In genomic region chr13:63572111-63572452, GRCm38 (mm10) we compare ENCODE assay signal across 8 mouse cellular contexts. TPM values are rescaled to one million over a fixed set of nuclear protein-coding genes. Genes with fewer than 3 reads are reported as not detected.
DNase-seq lines count a peak whose midpoint lies in the region; ATAC-seq lines count a peak whose summit lies in the region.

No protein-coding gene starts in this region.

- H3K4me2 ChIP-seq in kidney, embryonic 14.5 days (replicated peaks; ENCODE audit: low read depth, low read length) = peak overlapping the region; percentile 100
- peak overlapping the region; percentile 91 for H3K4me2 ChIP-seq in hindbrain, embryonic 12.5 days (replicated peaks)
- H3K4me2 ChIP-seq in midbrain, embryonic 13.5 days (replicated peaks) = peak overlapping the region; percentile 94

- H3K27me3 ChIP-seq in kidney, embryonic 14.5 days (ENCODE audit: control insufficient read depth, insufficient read depth, low read length) = peaks cover 21% of the 10 kb centered on the region
- peaks cover 67% of the 10 kb centered on the region for H3K27me3 ChIP-seq in hindbrain, embryonic 12.5 days
- H3K27me3 ChIP-seq in midbrain, embryonic 13.5 days = peaks cover 76% of the 10 kb centered on the region

- DNase-seq in kidney, postnatal 4 days = no peak
- DNase-seq in layer of hippocampus, postnatal 10 days (ENCODE audit: low spot score in 2 of 2) = no peak
- DNase-seq in kidney, postnatal 14 days = no peak
- no peak for DNase-seq in gastrocnemius, adult 8-10 months (ENCODE audit: low spot score in 2 of 2)

- H3K9me3 ChIP-seq in kidney, embryonic 14.5 days (ENCODE audit: control insufficient read depth, low read length) = no peaks in the 10 kb centered on the region
- no peaks in the 10 kb centered on the region for H3K9me3 ChIP-seq in hindbrain, embryonic 12.5 days (replicated peaks)
- no peaks in the 10 kb centered on the region for H3K9me3 ChIP-seq in midbrain, embryonic 13.5 days

- H3K4me1 ChIP-seq in kidney, embryonic 14.5 days (ENCODE audit: control insufficient read depth, insufficient read depth, low read length) = peaks cover 20% of the 10 kb centered on the region
- H3K4me1 ChIP-seq in brown adipose tissue, adult 24 weeks (ENCODE audit: control insufficient read depth, insufficient read depth, insufficient read length, low read length) = no peaks in the 10 kb centered on the region
- H3K4me1 ChIP-seq in hindbrain, embryonic 12.5 days = peaks cover 34% of the 10 kb centered on the region
- H3K4me1 ChIP-seq in midbrain, embryonic 13.5 days (replicated peaks) = peaks cover 56% of the 10 kb centered on the region

- H3K27ac ChIP-seq in kidney, embryonic 14.5 days (ENCODE audit: low read depth, low read length) = no peak overlapping the region; the same call in 1 of the 2 replicates
- H3K27ac ChIP-seq in brown adipose tissue, adult 24 weeks (replicated peaks; ENCODE audit: low read depth, low read length) = no peak overlapping the region
- H3K27ac ChIP-seq in hindbrain, embryonic 12.5 days = peak overlapping the region; percentile 87
- peak overlapping the region; percentile 83 for H3K27ac ChIP-seq in midbrain, embryonic 13.5 days

- H3K9ac ChIP-seq in kidney, embryonic 14.5 days (ENCODE audit: low read depth, low read length) = peak overlapping the region; percentile 78
- peak overlapping the region; percentile 84 for H3K9ac ChIP-seq in hindbrain, embryonic 12.5 days
- H3K9ac ChIP-seq in midbrain, embryonic 13.5 days (replicated peaks) = peak overlapping the region; percentile 79

- H3K4me3 ChIP-seq in kidney, embryonic 14.5 days (ENCODE audit: low read length) = peak overlapping the region; percentile 70
- H3K4me3 ChIP-seq in brown adipose tissue, adult 24 weeks (ENCODE audit: insufficient read depth, low read depth, low read length) = peak overlapping the region; percentile 70
- peak overlapping the region; percentile 63 for H3K4me3 ChIP-seq in hindbrain, embryonic 12.5 days
- peak overlapping the region; percentile 94 for H3K4me3 ChIP-seq in midbrain, embryonic 13.5 days (replicated peaks)

- ATAC-seq in kidney, embryonic 14.5 days (ENCODE audit: low FRiP score, low TSS enrichment) = no peak
- ATAC-seq in hindbrain, embryonic 12.5 days (ENCODE audit: low FRiP score) = no peak
- ATAC-seq in midbrain, embryonic 13.5 days = peak; percentile 9

- H3K36me3 ChIP-seq in kidney, embryonic 14.5 days (ENCODE audit: control insufficient read depth, insufficient read depth, low read length) = no peaks in the 10 kb centered on the region
- H3K36me3 ChIP-seq in hindbrain, embryonic 12.5 days = no peaks in the 10 kb centered on the region
- no peaks in the 10 kb centered on the region for H3K36me3 ChIP-seq in midbrain, embryonic 13.5 days

- WGBS in kidney, embryonic 14.5 days = 2% methylated on average over 12 of the region's 12 CpGs
- whole genome bisulfite sequencing in hindbrain, embryonic 12.5 days = 2% methylated on average over 12 of the region's 12 CpGs
- WGBS in midbrain, embryonic 13.5 days = under 1% methylated on average over 12 of the region's 12 CpGs

RNA-seq across cellular contexts. Expression of gene Ptch1, which starts 1.3 kb away (rescaled TPM):
- polyA plus RNA-seq in kidney, embryonic 14.5 days (2014; fragmentation: Nextera tagmentation; extraction: Ambion mirVana) = 17.9 and 28.2 TPM in 2 replicates
- polyA plus RNA-seq in brown adipose tissue, adult 24 weeks (2012; ENCODE audit: insufficient read depth, insufficient read length, missing spikeins) = 4.8 and 7.9 TPM in 2 replicates
- polyA plus RNA-seq in hindbrain, embryonic 12.5 days (2016; fragmentation: Nextera tagmentation; extraction: Ambion mirVana) = 22.7 and 24.3 TPM in 2 replicates
- 16.0 and 17.8 TPM in 2 replicates for polyA plus RNA-seq in midbrain, embryonic 13.5 days (2015; fragmentation: Nextera tagmentation; extraction: Ambion mirVana)
- total RNA-seq in layer of hippocampus, postnatal 10 days (2021) = 10 to 100 TPM; 31.3 to 39.1 TPM
- total RNA-seq in gastrocnemius, adult 8-10 months (2022) = 10 to 100 TPM in 1 of 4 experiments, 1 to 10 TPM in 3; 6.6 to 10.3 (median 8.3) TPM

Comparison
In these comparisons a context has a peak if more than half of its experiments do, and no peak if none do; other contexts are left out.
1. H3K27ac ChIP-seq: peak in hindbrain, embryonic 12.5 days (single experiment) and midbrain, embryonic 13.5 days (single experiment); none in kidney, embryonic 14.5 days (single experiment) and brown adipose tissue, adult 24 weeks (single experiment).
2. Peak in every context shown above with its lines, with median percentiles within 50 percentile points of each other: H3K4me2 ChIP-seq, H3K4me3 ChIP-seq and H3K9ac ChIP-seq.